Mouse (Mus musculus) MEL (cell line): ENCODE measurements around the gene Atf7ip. TPM values are rescaled to one million over a fixed set of nuclear protein-coding genes. Genes with fewer than 3 reads are reported as not detected.

ENCODE experiments used
- DNase-seq: peaks from one replicate; pipeline ENCODE4 v3.0.0; 2011; ENCODE audit warnings: low read depth, low spot score
- H3K27ac ChIP-seq: 2 replicates; pipeline ENCODE4 v1.5.1; 2012; ENCODE audit warnings: low read depth, mild to moderate bottlenecking, control low read depth, low read length, moderate library complexity; ENCODE audit not compliant: control insufficient read depth
- H3K27me3 ChIP-seq, 2 experiments: fragments of 150-350 bp in 1 of 2; sonication (generic) in 1 of 2; 2 replicates each; pipeline ENCODE4 v1.6.1; 2012; ENCODE audit warnings: low read length in 2 of 2, mild to moderate bottlenecking in 2 of 2, improper control_type of control experiment in 1 of 2, moderate library complexity in 1 of 2; ENCODE audit not compliant: insufficient read depth in 2 of 2, control insufficient read depth in 1 of 2
- H3K36me3 ChIP-seq, 2 experiments: 2 replicates each; pipeline ENCODE4 v1.6.1; 2012 to 2014; ENCODE audit warnings: low read length in 2 of 2, improper control_type of control experiment in 1 of 2, inconsistent platforms in 1 of 2, mild to moderate bottlenecking in 1 of 2; ENCODE audit not compliant: insufficient read depth in 2 of 2, control insufficient read depth in 1 of 2
- H3K4me1 ChIP-seq, 2 experiments: fragments of 150-350 bp in 1 of 2; sonication (generic) in 1 of 2; 2 replicates each; pipeline ENCODE4 v1.6.1; 2012; ENCODE audit warnings: low read length in 2 of 2, improper control_type of control experiment in 1 of 2, mild to moderate bottlenecking in 1 of 2; ENCODE audit not compliant: insufficient read depth in 2 of 2, control insufficient read depth in 1 of 2
- H3K4me3 ChIP-seq, 2 experiments: fragments of 150-350 bp in 1 of 2; sonication (generic) in 1 of 2; 2 replicates each; pipeline ENCODE4 v1.5.1; 2012; ENCODE audit warnings: low read depth in 2 of 2, low read length in 2 of 2, mild to moderate bottlenecking in 2 of 2, moderate library complexity in 2 of 2, control low read depth in 1 of 2, improper control_type of control experiment in 1 of 2; ENCODE audit not compliant: control insufficient read depth in 1 of 2, insufficient read depth in 1 of 2
- H3K79me2 ChIP-seq: 2 replicates; pipeline ENCODE4 v1.6.1; 2012; ENCODE audit warnings: mild to moderate bottlenecking, low read length, moderate library complexity; ENCODE audit not compliant: control insufficient read depth, poor library complexity, insufficient read depth
- H3K9ac ChIP-seq: 2 replicates; pipeline ENCODE4 v1.6.1; 2012; ENCODE audit warnings: low read depth, mild to moderate bottlenecking, control low read depth, low read length, moderate library complexity; ENCODE audit not compliant: control insufficient read depth, poor library complexity, severe bottlenecking
- H3K9me3 ChIP-seq: fragments of 150-350 bp; sonication (generic); replicated peaks from 2 replicates; pipeline ENCODE4 v1.6.1; 2012; ENCODE audit warnings: mild to moderate bottlenecking, low read length, improper control_type of control experiment, moderate library complexity; ENCODE audit not compliant: insufficient read depth
- CHD2 ChIP-seq: IDR thresholded peaks from 2 replicates; pipeline ENCODE4 v1.6.1; 2011; ENCODE audit warnings: low read length, improper control_type of control experiment
- CTCF ChIP-seq, 3 experiments: IDR thresholded peaks in 2 of 3; conservative IDR thresholded peaks in 1 of 3; 2 replicates each; pipeline ENCODE4 v1.5.1; 2011 to 2012; ENCODE audit warnings: low read length in 3 of 3, low read depth in 2 of 3, mild to moderate bottlenecking in 2 of 3, improper control_type of control experiment in 1 of 3, inconsistent platforms in 1 of 3, mixed read lengths in 1 of 3, moderate library complexity in 1 of 3; ENCODE audit not compliant: control insufficient read depth in 1 of 3, insufficient read depth in 1 of 3, poor library complexity in 1 of 3, severe bottlenecking in 1 of 3
- E2F4 ChIP-seq: IDR thresholded peaks from 2 replicates; pipeline ENCODE4 v1.6.1; 2011; ENCODE audit warnings: low read depth, low read length, improper control_type of control experiment, borderline replicate concordance
- EP300 ChIP-seq, 2 experiments: IDR thresholded peaks; 2 replicates each; pipeline ENCODE4 v1.6.1; 2011; ENCODE audit warnings: improper control_type of control experiment in 2 of 2, low read length in 2 of 2, low read depth in 1 of 2, mild to moderate bottlenecking in 1 of 2
- ETS1 ChIP-seq: IDR thresholded peaks from 2 replicates; pipeline ENCODE4 v1.6.1; 2012; ENCODE audit warnings: low read depth, mild to moderate bottlenecking, inconsistent platforms, low read length, improper control_type of control experiment, moderate library complexity
- GABPA ChIP-seq: IDR thresholded peaks from 2 replicates; pipeline ENCODE4 v1.6.1; 2012; ENCODE audit warnings: low read depth, mild to moderate bottlenecking, inconsistent platforms, low read length, improper control_type of control experiment, moderate library complexity
- GATA1 ChIP-seq: IDR thresholded peaks from 2 replicates; pipeline ENCODE4 v1.6.1; 2011; ENCODE audit warnings: low read depth, low read length, improper control_type of control experiment
- HCFC1 ChIP-seq: IDR thresholded peaks from 2 replicates; pipeline ENCODE4 v1.6.1; 2012; ENCODE audit warnings: low read depth, mild to moderate bottlenecking, inconsistent platforms, low read length, improper control_type of control experiment, moderate library complexity
- MAFK ChIP-seq: IDR thresholded peaks from 2 replicates; pipeline ENCODE4 v1.6.1; 2011; ENCODE audit warnings: low read depth, mild to moderate bottlenecking, low read length, improper control_type of control experiment, borderline replicate concordance
- MAX ChIP-seq: IDR thresholded peaks from 2 replicates; pipeline ENCODE4 v1.6.1; 2011; ENCODE audit warnings: low read length, improper control_type of control experiment
- MAZ ChIP-seq: IDR thresholded peaks from 2 replicates; pipeline ENCODE4 v1.6.1; 2012; ENCODE audit warnings: low read depth, mild to moderate bottlenecking, inconsistent platforms, low read length, improper control_type of control experiment
- MXI1 ChIP-seq: IDR thresholded peaks from 2 replicates; pipeline ENCODE4 v1.6.1; 2011; ENCODE audit warnings: mild to moderate bottlenecking, low read depth, low read length, improper control_type of control experiment
- NELFE ChIP-seq: IDR thresholded peaks from 2 replicates; pipeline ENCODE4 v1.6.1; 2011; ENCODE audit warnings: low read depth, low read length, improper control_type of control experiment
- RAD21 ChIP-seq: IDR thresholded peaks from 2 replicates; pipeline ENCODE4 v1.6.1; 2011; ENCODE audit warnings: mild to moderate bottlenecking, low read depth, low read length, improper control_type of control experiment
- RCOR1 ChIP-seq: IDR thresholded peaks from 2 replicates; pipeline ENCODE4 v1.6.1; 2012; ENCODE audit warnings: low read depth, mild to moderate bottlenecking, inconsistent platforms, low read length, improper control_type of control experiment
- SIN3A ChIP-seq: IDR thresholded peaks from 2 replicates; pipeline ENCODE4 v1.6.1; 2012; ENCODE audit warnings: low read length, improper control_type of control experiment, inconsistent platforms
- SMC3 ChIP-seq: IDR thresholded peaks from 2 replicates; pipeline ENCODE4 v1.6.1; 2011; ENCODE audit warnings: low read depth, low read length, improper control_type of control experiment
- TAL1 ChIP-seq: IDR thresholded peaks from 2 replicates; pipeline ENCODE4 v1.6.1; 2012; ENCODE audit warnings: mild to moderate bottlenecking, inconsistent platforms, low read length, moderate library complexity, mixed read lengths
- UBTF ChIP-seq: IDR thresholded peaks from 2 replicates; pipeline ENCODE4 v1.6.1; 2012; ENCODE audit warnings: low read depth, mild to moderate bottlenecking, inconsistent platforms, low read length, improper control_type of control experiment, moderate library complexity, borderline replicate concordance; ENCODE audit not compliant: insufficient read depth
- USF1 ChIP-seq: IDR thresholded peaks from 2 replicates; pipeline ENCODE4 v1.6.1; 2014; ENCODE audit warnings: low read depth, mild to moderate bottlenecking, inconsistent platforms, low read length, improper control_type of control experiment, moderate library complexity
- USF2 ChIP-seq, 2 experiments: IDR thresholded peaks; 2 replicates each; pipeline ENCODE4 v1.6.1; 2011 to 2012; ENCODE audit warnings: improper control_type of control experiment in 2 of 2, low read length in 2 of 2, borderline replicate concordance in 1 of 2, inconsistent platforms in 1 of 2, low read depth in 1 of 2, mild to moderate bottlenecking in 1 of 2; ENCODE audit not compliant: insufficient read depth in 1 of 2
- ZC3H11A ChIP-seq: IDR thresholded peaks from 2 replicates; pipeline ENCODE4 v1.6.1; 2012; ENCODE audit warnings: low read depth, mild to moderate bottlenecking, inconsistent platforms, low read length, improper control_type of control experiment
- ZKSCAN1 ChIP-seq: IDR thresholded peaks from 2 replicates; pipeline ENCODE4 v1.6.1; 2012; ENCODE audit warnings: low read depth, mild to moderate bottlenecking, inconsistent platforms, low read length, improper control_type of control experiment, moderate library complexity
- ZMIZ1 ChIP-seq: IDR thresholded peaks from 2 replicates; pipeline ENCODE4 v1.6.1; 2012; ENCODE audit warnings: low read depth, mild to moderate bottlenecking, inconsistent platforms, low read length, improper control_type of control experiment, moderate library complexity
- ZNF384 ChIP-seq: IDR thresholded peaks from 2 replicates; pipeline ENCODE4 v1.6.1; 2012; ENCODE audit warnings: low read depth, mild to moderate bottlenecking, inconsistent platforms, low read length, improper control_type of control experiment
- polyA plus RNA-seq, 2 experiments: library from polyadenylated mRNA; stranded (reverse) in 1 of 2; unstranded in 1 of 2; fragments of >175 nt in 1 of 2; fragments of >200 nt in 1 of 2; gene quantifications; 2 replicates each; pipeline versions ENCODE4 v1.2.1 to v1.2.4; 2012; ENCODE audit warnings: low replicate concordance in 2 of 2, low read depth in 1 of 2; ENCODE audit not compliant: insufficient read length in 2 of 2, insufficient read depth in 1 of 2, missing spikeins in 1 of 2
- total RNA-seq: library from RNA; depleted of rRNA; stranded (reverse); fragments of 300-350 nt; gene quantifications from 2 replicates; pipeline ENCODE4 v1.2.3, GENCODE M21; 2012

Gene Atf7ip
- total and polyA plus RNA-seq, 3 experiments, result 7.3 to 56.1 (median 24.6) TPM

DNA sequence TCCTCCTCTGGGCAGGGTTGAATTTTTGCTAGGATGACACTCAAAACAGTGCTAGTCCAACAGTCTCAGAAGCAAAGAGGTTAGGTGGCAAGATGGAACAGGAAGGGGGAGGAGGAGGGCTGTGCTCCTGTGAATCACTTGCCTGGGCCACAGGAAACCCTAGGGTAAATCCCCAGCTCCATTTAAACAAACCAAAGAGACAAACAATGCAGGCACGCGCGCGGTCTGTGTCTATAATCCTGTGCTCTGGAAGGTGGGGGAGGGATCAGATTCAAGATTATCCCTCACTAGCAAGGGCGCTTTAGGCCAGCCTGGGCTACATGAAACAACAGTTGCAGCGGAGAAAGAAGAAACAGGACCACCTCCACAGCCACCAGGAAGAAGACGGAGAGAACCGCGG, 42.5 kb upstream of the Atf7ip start:
- no peak overlapping the region for H3K4me3 ChIP-seq

DNA sequence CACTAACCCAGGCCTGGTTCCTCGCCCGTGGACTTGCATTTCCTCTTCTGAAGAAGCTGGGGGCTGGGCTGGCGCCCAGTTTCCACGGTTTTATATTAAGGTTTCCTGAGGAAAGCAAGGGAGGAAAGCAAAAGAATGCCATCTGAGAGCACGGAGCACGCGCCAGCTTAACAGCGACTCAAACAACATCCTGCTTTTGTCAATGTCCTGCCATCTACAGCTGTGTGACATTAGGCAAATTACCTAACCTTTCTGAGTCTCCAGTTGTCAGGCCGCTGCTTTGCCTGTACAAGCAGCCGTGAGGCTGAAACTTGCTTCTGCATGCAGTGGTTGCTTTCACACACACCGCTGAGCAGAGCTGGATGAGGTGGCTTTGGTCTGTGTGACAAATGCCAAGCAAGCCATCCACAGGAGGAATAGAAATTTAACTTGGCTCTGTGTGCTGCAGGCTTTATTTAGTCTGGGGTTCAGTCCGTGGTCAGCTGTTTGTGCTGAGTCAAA, 41.8 kb upstream of the Atf7ip start:
- H3K27me3 ChIP-seq, result no peaks in the 10 kb centered on the region
- peaks cover 0 to 21% of the 10 kb centered on the region in 2 experiments; a peak in 2 of 4 replicates for H3K4me1 ChIP-seq
- H3K36me3 ChIP-seq, result peaks cover 0 to 27% of the 10 kb centered on the region in 2 experiments; a peak in 2 of 4 replicates
- no peak overlapping the region for H3K27ac ChIP-seq
- H3K79me2 ChIP-seq, result no peaks in the 10 kb centered on the region; the same call in 1 of the 2 replicates
- H3K9ac ChIP-seq, result no peak overlapping the region
- H3K4me3 ChIP-seq, result no peak overlapping the region
- TF ChIP-seq GATA1, result no peak
- TF ChIP-seq USF2 (IDR thresholded peaks at IDR 0.05; ENCODE audit: borderline replicate concordance in 1 of 2, insufficient read depth in 1 of 2, low read depth in 1 of 2, low read length in 2 of 2), result no peak
- TF ChIP-seq ETS1, result no peak
- TF ChIP-seq SIN3A, result no peak
- no peak for TF ChIP-seq MXI1
- TF ChIP-seq TAL1, result no peak
- no peak for TF ChIP-seq MAFK
- no peak for TF ChIP-seq HCFC1
- TF ChIP-seq MAZ, result no peak
- no peak for TF ChIP-seq RAD21
- TF ChIP-seq, all 39 proteins: peak for 0
- no peak for DNase-seq
- no peaks in the 10 kb centered on the region for H3K9me3 ChIP-seq

More for the DNA sequence above, 42.5 kb upstream of the Atf7ip start:
- Histone ChIP-seq H3K27ac (no peak overlapping the region), H3K9me3 (no peaks in the 10 kb centered on the region), H3K4me1 (peaks cover 0 to 16% of the 10 kb centered on the region in 2 experiments; a peak in 2 of 4 replicates), H3K27me3 (no peaks in the 10 kb centered on the region), H3K9ac (no peak overlapping the region), H3K36me3 (peaks cover 0 to 22% of the 10 kb centered on the region in 2 experiments; a peak in 2 of 4 replicates), H3K79me2 (no peaks in the 10 kb centered on the region; the same call in 1 of the 2 replicates)
- TF ChIP-seq GABPA (no peak), ZNF384 (no peak), USF1 (no peak), UBTF (no peak)
- DNase-seq, result no peak

DNA sequence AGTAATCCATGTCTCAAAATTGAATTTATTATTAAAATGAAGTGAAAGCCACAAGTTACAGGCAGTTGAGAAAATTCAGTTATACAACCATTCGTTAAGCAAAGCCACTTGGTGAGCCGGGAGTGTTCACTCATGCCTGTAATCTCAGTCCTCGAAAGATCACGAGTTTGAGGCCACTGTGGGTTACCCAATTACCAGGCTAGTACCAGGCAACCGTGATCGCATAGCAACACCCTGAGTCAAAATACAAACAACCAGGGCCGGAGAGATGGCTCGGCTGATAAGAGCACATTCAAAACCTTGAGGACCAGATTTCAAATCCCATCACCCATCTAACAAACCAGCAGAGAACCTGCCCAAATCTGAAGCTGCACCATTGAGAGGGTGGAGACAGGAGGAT, 40.9 kb upstream of the Atf7ip start:
- DNase-seq, result no peak
- no peaks in the 10 kb centered on the region; the same call in 1 of the 2 replicates for H3K79me2 ChIP-seq
- TF ChIP-seq ZC3H11A (no peak), MAX (no peak), GABPA (no peak), SMC3 (no peak), ZMIZ1 (no peak), USF1 (no peak), CTCF (IDR thresholded peaks at IDR 0.05 in 2 of 3, conservative IDR thresholded peaks at IDR 0.05 in 1 of 3; ENCODE audit: control insufficient read depth in 1 of 3, insufficient read depth in 1 of 3, low read depth in 2 of 3, low read length in 3 of 3, poor library complexity in 1 of 3, severe bottlenecking in 1 of 3) (no peak), E2F4 (no peak), SIN3A (no peak), MAFK (no peak), RAD21 (no peak), EP300 (IDR thresholded peaks at IDR 0.05; ENCODE audit: low read depth in 1 of 2, low read length in 2 of 2) (no peak), MXI1 (no peak), ZKSCAN1 (no peak), ZNF384 (no peak), UBTF (no peak), RCOR1 (no peak), NELFE (no peak), CHD2 (no peak)
- no peak overlapping the region for H3K27ac ChIP-seq
- H3K27me3 ChIP-seq, result no peaks in the 10 kb centered on the region
- H3K4me3 ChIP-seq, result no peak overlapping the region
- no peaks in the 10 kb centered on the region for H3K9me3 ChIP-seq
- peaks cover 0 to 34% of the 10 kb centered on the region in 2 experiments; a peak in 2 of 4 replicates for H3K36me3 ChIP-seq
- no peak overlapping the region for H3K9ac ChIP-seq
- H3K4me1 ChIP-seq, result peaks cover 0 to 30% of the 10 kb centered on the region in 2 experiments; a peak in 2 of 4 replicates
